Mouse (Mus musculus): Measurements from ENCODE around the gene S100a6. TPM values are rescaled to one million over a fixed set of nuclear protein-coding genes. Genes with fewer than 3 reads are reported as not detected.
A peak's percentile ranks its signal among the peaks of the same experiment; 100 is the strongest.

S100a6 gene
- polyA plus RNA-seq, 1 experiment from 2014 or later = 168 TPM

- peak overlapping the region; percentile 58; the same call in 1 of the 2 replicates for H3K27ac ChIP-seq
- no peaks in the 10 kb centered on the region for H3K36me3 ChIP-seq
- peaks cover 15% of the 10 kb centered on the region; the same call in 1 of the 2 replicates for H3K4me1 ChIP-seq
- no peaks in the 10 kb centered on the region for H3K27me3 ChIP-seq
- H3K9ac ChIP-seq = no peak overlapping the region
- no peak overlapping the region for H3K4me3 ChIP-seq (replicated peaks)
- 85% methylated on average over 14 of the region's 14 CpGs for WGBS
- H3K4me2 ChIP-seq = no peak overlapping the region
- no peaks in the 10 kb centered on the region for H3K9me3 ChIP-seq (replicated peaks)
- no peak for ATAC-seq (replicated peaks; ENCODE audit: low FRiP score)
Observed at GRCm38 (mm10) chr3:90587361-90588101, 25.2 kb upstream of the S100a6 start.

- no peak for ATAC-seq (replicated peaks; ENCODE audit: low FRiP score)
- Histone ChIP-seq H3K9ac (no peak overlapping the region), H3K27ac (no peak overlapping the region), H3K4me2 (no peak overlapping the region), H3K36me3 (no peaks in the 10 kb centered on the region), H3K27me3 (no peaks in the 10 kb centered on the region), H3K4me1 (peaks cover 10% of the 10 kb centered on the region; the same call in 1 of the 2 replicates), H3K4me3 (replicated peaks) (no peak overlapping the region), H3K9me3 (replicated peaks) (0 out of 2 replicates have a peak, but pooled peaks cover 2% of the 10 kb centered on the region)
- WGBS = 80% methylated on average over 6 of the region's 6 CpGs
Observed at GRCm38 (mm10) chr3:90589390-90589789, 23.3 kb upstream of the S100a6 start.

- WGBS = 91% methylated on average over 8 of the region's 8 CpGs
- Histone ChIP-seq H3K9me3 (replicated peaks) (0 out of 2 replicates have a peak, but pooled peaks cover 2% of the 10 kb centered on the region), H3K4me1 (peaks cover 10% of the 10 kb centered on the region; the same call in 1 of the 2 replicates), H3K4me2 (no peak within 1 kb of the TSS), H3K27me3 (no peaks in the 10 kb centered on the region), H3K4me3 (replicated peaks) (no peak within 1 kb of the TSS), H3K36me3 (no peaks in the 10 kb centered on the region), H3K9ac (no peak within 1 kb of the TSS), H3K27ac (no peak within 1 kb of the TSS)
- no peak for ATAC-seq (replicated peaks; ENCODE audit: low FRiP score)
Observed at GRCm38 (mm10) chr3:90589947-90590346, 22.7 kb upstream of the S100a6 start, which contains the start of gene S100a2. S100a2 (plus strand) TSS chr3:90590247.

GRCm38 (mm10) chr3:90594466-90594865 lies 18.2 kb upstream of the S100a6 start:
- H3K27ac ChIP-seq = no peak overlapping the region
- no peaks in the 10 kb centered on the region for H3K36me3 ChIP-seq
- H3K4me2 ChIP-seq = no peak overlapping the region
- 0 out of 2 replicates have a peak, but pooled peaks cover 2% of the 10 kb centered on the region for H3K9me3 ChIP-seq (replicated peaks)
- H3K4me1 ChIP-seq = peaks cover 6% of the 10 kb centered on the region; the same call in 1 of the 2 replicates
- ATAC-seq (replicated peaks; ENCODE audit: low FRiP score) = no peak
- 49% methylated on average over 1 of the region's 1 CpGs for WGBS
- H3K4me3 ChIP-seq (replicated peaks) = no peak overlapping the region
- H3K27me3 ChIP-seq = no peaks in the 10 kb centered on the region
- H3K9ac ChIP-seq = no peak overlapping the region

GRCm38 (mm10) chr3:90595556-90595955 lies 17.1 kb upstream of the S100a6 start:
- Histone ChIP-seq H3K27me3 (no peaks in the 10 kb centered on the region), H3K27ac (no peak overlapping the region)
- WGBS = 72% methylated on average over 5 of the region's 5 CpGs

GRCm38 (mm10) chr3:90596810-90597209 lies 15.9 kb upstream of the S100a6 start:
- Histone ChIP-seq H3K27ac (no peak overlapping the region), H3K27me3 (no peaks in the 10 kb centered on the region), H3K4me2 (no peak overlapping the region), H3K9me3 (replicated peaks) (0 out of 2 replicates have a peak, but pooled peaks cover 2% of the 10 kb centered on the region), H3K9ac (no peak overlapping the region), H3K4me3 (replicated peaks) (no peak overlapping the region), H3K4me1 (peaks cover 8% of the 10 kb centered on the region; the same call in 1 of the 2 replicates), H3K36me3 (no peaks in the 10 kb centered on the region)
- 81% methylated on average over 6 of the region's 6 CpGs for WGBS
- no peak for ATAC-seq (replicated peaks; ENCODE audit: low FRiP score)

More at GRCm38 (mm10) chr3:90595556-90595955, 17.1 kb upstream of the S100a6 start:
- Histone ChIP-seq H3K9me3 (replicated peaks) (0 out of 2 replicates have a peak, but pooled peaks cover 2% of the 10 kb centered on the region), H3K4me1 (peaks cover 8% of the 10 kb centered on the region; the same call in 1 of the 2 replicates), H3K4me2 (no peak overlapping the region), H3K4me3 (replicated peaks) (no peak overlapping the region), H3K36me3 (no peaks in the 10 kb centered on the region), H3K9ac (no peak overlapping the region)
- no peak for ATAC-seq (replicated peaks; ENCODE audit: low FRiP score)

GRCm38 (mm10) chr3:90597736-90598135 lies 14.9 kb upstream of the S100a6 start:
- Histone ChIP-seq H3K9me3 (replicated peaks) (0 out of 2 replicates have a peak, but pooled peaks cover 2% of the 10 kb centered on the region), H3K4me1 (peaks cover 8% of the 10 kb centered on the region; the same call in 1 of the 2 replicates), H3K9ac (no peak overlapping the region), H3K36me3 (no peaks in the 10 kb centered on the region), H3K4me2 (no peak overlapping the region), H3K27ac (no peak overlapping the region), H3K4me3 (replicated peaks) (no peak overlapping the region), H3K27me3 (no peaks in the 10 kb centered on the region)
- ATAC-seq (replicated peaks; ENCODE audit: low FRiP score) = no peak
- 38% methylated on average over 6 of the region's 6 CpGs for WGBS

- no peak for ATAC-seq (replicated peaks; ENCODE audit: low FRiP score)
- Histone ChIP-seq H3K36me3 (no peaks in the 10 kb centered on the region), H3K27ac (no peak overlapping the region), H3K4me3 (replicated peaks) (no peak overlapping the region), H3K9me3 (replicated peaks) (0 out of 2 replicates have a peak, but pooled peaks cover 2% of the 10 kb centered on the region), H3K4me2 (no peak overlapping the region), H3K4me1 (peaks cover 9% of the 10 kb centered on the region), H3K9ac (no peak overlapping the region), H3K27me3 (no peaks in the 10 kb centered on the region)
- WGBS = 70% methylated on average over 4 of the region's 4 CpGs
Observed at GRCm38 (mm10) chr3:90598212-90598611, 14.5 kb upstream of the S100a6 start.

- H3K9me3 ChIP-seq (replicated peaks) = no peaks in the 10 kb centered on the region
- H3K27ac ChIP-seq = no peak overlapping the region
- no peaks in the 10 kb centered on the region for H3K27me3 ChIP-seq
- H3K36me3 ChIP-seq = no peaks in the 10 kb centered on the region
- H3K4me1 ChIP-seq = peaks cover 19% of the 10 kb centered on the region
- no peak for ATAC-seq (replicated peaks; ENCODE audit: low FRiP score)
- WGBS = 77% methylated on average over 3 of the region's 3 CpGs
- H3K9ac ChIP-seq = no peak overlapping the region
- no peak overlapping the region for H3K4me3 ChIP-seq (replicated peaks)
- H3K4me2 ChIP-seq = no peak overlapping the region
Observed at GRCm38 (mm10) chr3:90599401-90599800, 13.3 kb upstream of the S100a6 start.

GRCm38 (mm10) chr3:90600036-90600435 lies 12.6 kb upstream of the S100a6 start:
- Histone ChIP-seq H3K4me1 (peaks cover 26% of the 10 kb centered on the region), H3K27ac (no peak overlapping the region), H3K36me3 (no peaks in the 10 kb centered on the region), H3K9ac (no peak overlapping the region), H3K27me3 (no peaks in the 10 kb centered on the region), H3K4me2 (no peak overlapping the region), H3K4me3 (replicated peaks) (no peak overlapping the region), H3K9me3 (replicated peaks) (no peaks in the 10 kb centered on the region)
- no peak for ATAC-seq (replicated peaks; ENCODE audit: low FRiP score)
- 71% methylated on average over 6 of the region's 6 CpGs for WGBS

- Histone ChIP-seq H3K4me3 (replicated peaks) (no peak overlapping the region), H3K9ac (no peak overlapping the region), H3K27me3 (no peaks in the 10 kb centered on the region), H3K4me1 (peaks cover 30% of the 10 kb centered on the region), H3K9me3 (replicated peaks) (no peaks in the 10 kb centered on the region), H3K36me3 (no peaks in the 10 kb centered on the region), H3K4me2 (no peak overlapping the region), H3K27ac (no peak overlapping the region)
- no peak for ATAC-seq (replicated peaks; ENCODE audit: low FRiP score)
- WGBS = 85% methylated on average over 8 of the region's 8 CpGs
Observed at GRCm38 (mm10) chr3:90600458-90601195, 12.1 kb upstream of the S100a6 start.
